Mouse (Mus musculus) MEL (cell line): ENCODE measurements around the gene Slc29a1. TPM values are rescaled to one million over a fixed set of nuclear protein-coding genes. Genes with fewer than 3 reads are reported as not detected.
A peak's percentile ranks its signal among the peaks of the same experiment; 100 is the strongest.

Experiments used
- DNase-seq: peaks from one replicate; pipeline ENCODE4 v3.0.0; 2011; ENCODE audit warnings: low read depth, low spot score
- H3K27ac ChIP-seq: 2 replicates; pipeline ENCODE4 v1.5.1; 2012; ENCODE audit warnings: low read depth, mild to moderate bottlenecking, control low read depth, low read length, moderate library complexity; ENCODE audit not compliant: control insufficient read depth
- H3K27me3 ChIP-seq, 2 experiments: fragments of 150-350 bp in 1 of 2; sonication (generic) in 1 of 2; 2 replicates each; pipeline ENCODE4 v1.6.1; 2012; ENCODE audit warnings: low read length in 2 of 2, mild to moderate bottlenecking in 2 of 2, improper control_type of control experiment in 1 of 2, moderate library complexity in 1 of 2; ENCODE audit not compliant: insufficient read depth in 2 of 2, control insufficient read depth in 1 of 2
- H3K36me3 ChIP-seq, 2 experiments: 2 replicates each; pipeline ENCODE4 v1.6.1; 2012 to 2014; ENCODE audit warnings: low read length in 2 of 2, improper control_type of control experiment in 1 of 2, inconsistent platforms in 1 of 2, mild to moderate bottlenecking in 1 of 2; ENCODE audit not compliant: insufficient read depth in 2 of 2, control insufficient read depth in 1 of 2
- H3K4me1 ChIP-seq, 2 experiments: fragments of 150-350 bp in 1 of 2; sonication (generic) in 1 of 2; 2 replicates each; pipeline ENCODE4 v1.6.1; 2012; ENCODE audit warnings: low read length in 2 of 2, improper control_type of control experiment in 1 of 2, mild to moderate bottlenecking in 1 of 2; ENCODE audit not compliant: insufficient read depth in 2 of 2, control insufficient read depth in 1 of 2
- H3K4me3 ChIP-seq, 2 experiments: fragments of 150-350 bp in 1 of 2; sonication (generic) in 1 of 2; 2 replicates each; pipeline ENCODE4 v1.5.1; 2012; ENCODE audit warnings: low read depth in 2 of 2, low read length in 2 of 2, mild to moderate bottlenecking in 2 of 2, moderate library complexity in 2 of 2, control low read depth in 1 of 2, improper control_type of control experiment in 1 of 2; ENCODE audit not compliant: control insufficient read depth in 1 of 2, insufficient read depth in 1 of 2
- H3K79me2 ChIP-seq: 2 replicates; pipeline ENCODE4 v1.6.1; 2012; ENCODE audit warnings: mild to moderate bottlenecking, low read length, moderate library complexity; ENCODE audit not compliant: control insufficient read depth, poor library complexity, insufficient read depth
- H3K9ac ChIP-seq: 2 replicates; pipeline ENCODE4 v1.6.1; 2012; ENCODE audit warnings: low read depth, mild to moderate bottlenecking, control low read depth, low read length, moderate library complexity; ENCODE audit not compliant: control insufficient read depth, poor library complexity, severe bottlenecking
- H3K9me3 ChIP-seq: fragments of 150-350 bp; sonication (generic); replicated peaks from 2 replicates; pipeline ENCODE4 v1.6.1; 2012; ENCODE audit warnings: mild to moderate bottlenecking, low read length, improper control_type of control experiment, moderate library complexity; ENCODE audit not compliant: insufficient read depth
- BHLHE40 ChIP-seq: IDR thresholded peaks from 2 replicates; pipeline ENCODE4 v1.6.1; 2012; ENCODE audit warnings: low read depth, mild to moderate bottlenecking, inconsistent platforms, low read length, improper control_type of control experiment, borderline replicate concordance
- CHD1 ChIP-seq: IDR thresholded peaks from 2 replicates; pipeline ENCODE4 v1.6.1; 2012; ENCODE audit warnings: low read depth, mild to moderate bottlenecking, inconsistent platforms, low read length, improper control_type of control experiment
- CHD2 ChIP-seq: IDR thresholded peaks from 2 replicates; pipeline ENCODE4 v1.6.1; 2011; ENCODE audit warnings: low read length, improper control_type of control experiment
- CTCF ChIP-seq, 3 experiments: IDR thresholded peaks in 2 of 3; conservative IDR thresholded peaks in 1 of 3; 2 replicates each; pipeline ENCODE4 v1.5.1; 2011 to 2012; ENCODE audit warnings: low read length in 3 of 3, low read depth in 2 of 3, mild to moderate bottlenecking in 2 of 3, improper control_type of control experiment in 1 of 3, inconsistent platforms in 1 of 3, mixed read lengths in 1 of 3, moderate library complexity in 1 of 3; ENCODE audit not compliant: control insufficient read depth in 1 of 3, insufficient read depth in 1 of 3, poor library complexity in 1 of 3, severe bottlenecking in 1 of 3
- E2F4 ChIP-seq: IDR thresholded peaks from 2 replicates; pipeline ENCODE4 v1.6.1; 2011; ENCODE audit warnings: low read depth, low read length, improper control_type of control experiment, borderline replicate concordance
- ELF1 ChIP-seq: IDR thresholded peaks from 2 replicates; pipeline ENCODE4 v1.6.1; 2014; ENCODE audit warnings: low read depth, mild to moderate bottlenecking, inconsistent platforms, low read length, improper control_type of control experiment, moderate library complexity
- EP300 ChIP-seq, 2 experiments: IDR thresholded peaks; 2 replicates each; pipeline ENCODE4 v1.6.1; 2011; ENCODE audit warnings: improper control_type of control experiment in 2 of 2, low read length in 2 of 2, low read depth in 1 of 2, mild to moderate bottlenecking in 1 of 2
- ETS1 ChIP-seq: IDR thresholded peaks from 2 replicates; pipeline ENCODE4 v1.6.1; 2012; ENCODE audit warnings: low read depth, mild to moderate bottlenecking, inconsistent platforms, low read length, improper control_type of control experiment, moderate library complexity
- GABPA ChIP-seq: IDR thresholded peaks from 2 replicates; pipeline ENCODE4 v1.6.1; 2012; ENCODE audit warnings: low read depth, mild to moderate bottlenecking, inconsistent platforms, low read length, improper control_type of control experiment, moderate library complexity
- GATA1 ChIP-seq: IDR thresholded peaks from 2 replicates; pipeline ENCODE4 v1.6.1; 2011; ENCODE audit warnings: low read depth, low read length, improper control_type of control experiment
- HCFC1 ChIP-seq: IDR thresholded peaks from 2 replicates; pipeline ENCODE4 v1.6.1; 2012; ENCODE audit warnings: low read depth, mild to moderate bottlenecking, inconsistent platforms, low read length, improper control_type of control experiment, moderate library complexity
- JUND ChIP-seq: IDR thresholded peaks from 2 replicates; pipeline ENCODE4 v1.6.1; 2011; ENCODE audit warnings: low read depth, mild to moderate bottlenecking, improper control_type of control experiment, low read length
- KAT2A ChIP-seq: conservative IDR thresholded peaks from 2 replicates; pipeline ENCODE4 v1.6.1; 2012; ENCODE audit warnings: low read depth, low read length, improper control_type of control experiment, inconsistent platforms
- MAFK ChIP-seq: IDR thresholded peaks from 2 replicates; pipeline ENCODE4 v1.6.1; 2011; ENCODE audit warnings: low read depth, mild to moderate bottlenecking, low read length, improper control_type of control experiment, borderline replicate concordance
- MAX ChIP-seq: IDR thresholded peaks from 2 replicates; pipeline ENCODE4 v1.6.1; 2011; ENCODE audit warnings: low read length, improper control_type of control experiment
- MEF2A ChIP-seq: IDR thresholded peaks from 2 replicates; pipeline ENCODE4 v1.6.1; 2014; ENCODE audit warnings: low read depth, mild to moderate bottlenecking, inconsistent platforms, low read length, improper control_type of control experiment; ENCODE audit not compliant: poor library complexity, insufficient replicate concordance, severe bottlenecking; ENCODE audit errors: extremely low read depth
- MXI1 ChIP-seq: IDR thresholded peaks from 2 replicates; pipeline ENCODE4 v1.6.1; 2011; ENCODE audit warnings: mild to moderate bottlenecking, low read depth, low read length, improper control_type of control experiment
- MYB ChIP-seq: IDR thresholded peaks from 2 replicates; pipeline ENCODE4 v1.6.1; 2011; ENCODE audit warnings: mild to moderate bottlenecking, low read depth, low read length, improper control_type of control experiment
- MYC ChIP-seq: IDR thresholded peaks from 2 replicates; pipeline ENCODE4 v1.6.1; 2011; ENCODE audit warnings: low read depth, mild to moderate bottlenecking, low read length, improper control_type of control experiment, moderate library complexity
- NELFE ChIP-seq: IDR thresholded peaks from 2 replicates; pipeline ENCODE4 v1.6.1; 2011; ENCODE audit warnings: low read depth, low read length, improper control_type of control experiment
- NRF1 ChIP-seq: IDR thresholded peaks from 2 replicates; pipeline ENCODE4 v1.6.1; 2014; ENCODE audit warnings: low read depth, mild to moderate bottlenecking, inconsistent platforms, low read length, improper control_type of control experiment, moderate library complexity; ENCODE audit not compliant: poor library complexity, insufficient read depth, severe bottlenecking
- POLR2A ChIP-seq, 2 experiments: IDR thresholded peaks; 2 replicates each; pipeline ENCODE4 v1.6.1; 2011 to 2012; ENCODE audit warnings: low read length in 2 of 2, mild to moderate bottlenecking in 2 of 2, control low read depth in 1 of 2, improper control_type of control experiment in 1 of 2, low read depth in 1 of 2, moderate library complexity in 1 of 2; ENCODE audit not compliant: control insufficient read depth in 1 of 2, insufficient read depth in 1 of 2, poor library complexity in 1 of 2
- POLR2AphosphoS5 ChIP-seq: IDR thresholded peaks from 2 replicates; pipeline ENCODE4 v1.6.1; 2012; ENCODE audit warnings: low read depth, borderline replicate concordance, mild to moderate bottlenecking, inconsistent platforms, low read length, moderate library complexity, mixed read lengths
- RAD21 ChIP-seq: IDR thresholded peaks from 2 replicates; pipeline ENCODE4 v1.6.1; 2011; ENCODE audit warnings: mild to moderate bottlenecking, low read depth, low read length, improper control_type of control experiment
- RCOR1 ChIP-seq: IDR thresholded peaks from 2 replicates; pipeline ENCODE4 v1.6.1; 2012; ENCODE audit warnings: low read depth, mild to moderate bottlenecking, inconsistent platforms, low read length, improper control_type of control experiment
- SIN3A ChIP-seq: IDR thresholded peaks from 2 replicates; pipeline ENCODE4 v1.6.1; 2012; ENCODE audit warnings: low read length, improper control_type of control experiment, inconsistent platforms
- SMC3 ChIP-seq: IDR thresholded peaks from 2 replicates; pipeline ENCODE4 v1.6.1; 2011; ENCODE audit warnings: low read depth, low read length, improper control_type of control experiment
- TAL1 ChIP-seq: IDR thresholded peaks from 2 replicates; pipeline ENCODE4 v1.6.1; 2012; ENCODE audit warnings: mild to moderate bottlenecking, inconsistent platforms, low read length, moderate library complexity, mixed read lengths
- TBP ChIP-seq: IDR thresholded peaks from 2 replicates; pipeline ENCODE4 v1.8.0; 2011; ENCODE audit warnings: low read depth, low read length, improper control_type of control experiment
- USF1 ChIP-seq: IDR thresholded peaks from 2 replicates; pipeline ENCODE4 v1.6.1; 2014; ENCODE audit warnings: low read depth, mild to moderate bottlenecking, inconsistent platforms, low read length, improper control_type of control experiment, moderate library complexity
- USF2 ChIP-seq, 2 experiments: IDR thresholded peaks; 2 replicates each; pipeline ENCODE4 v1.6.1; 2011 to 2012; ENCODE audit warnings: improper control_type of control experiment in 2 of 2, low read length in 2 of 2, borderline replicate concordance in 1 of 2, inconsistent platforms in 1 of 2, low read depth in 1 of 2, mild to moderate bottlenecking in 1 of 2; ENCODE audit not compliant: insufficient read depth in 1 of 2
- ZC3H11A ChIP-seq: IDR thresholded peaks from 2 replicates; pipeline ENCODE4 v1.6.1; 2012; ENCODE audit warnings: low read depth, mild to moderate bottlenecking, inconsistent platforms, low read length, improper control_type of control experiment
- ZKSCAN1 ChIP-seq: IDR thresholded peaks from 2 replicates; pipeline ENCODE4 v1.6.1; 2012; ENCODE audit warnings: low read depth, mild to moderate bottlenecking, inconsistent platforms, low read length, improper control_type of control experiment, moderate library complexity
- ZMIZ1 ChIP-seq: IDR thresholded peaks from 2 replicates; pipeline ENCODE4 v1.6.1; 2012; ENCODE audit warnings: low read depth, mild to moderate bottlenecking, inconsistent platforms, low read length, improper control_type of control experiment, moderate library complexity
- ZNF384 ChIP-seq: IDR thresholded peaks from 2 replicates; pipeline ENCODE4 v1.6.1; 2012; ENCODE audit warnings: low read depth, mild to moderate bottlenecking, inconsistent platforms, low read length, improper control_type of control experiment
- polyA plus RNA-seq, 2 experiments: library from polyadenylated mRNA; stranded (reverse) in 1 of 2; unstranded in 1 of 2; fragments of >175 nt in 1 of 2; fragments of >200 nt in 1 of 2; gene quantifications; 2 replicates each; pipeline versions ENCODE4 v1.2.1 to v1.2.4; 2012; ENCODE audit warnings: low replicate concordance in 2 of 2, low read depth in 1 of 2; ENCODE audit not compliant: insufficient read length in 2 of 2, insufficient read depth in 1 of 2, missing spikeins in 1 of 2
- total RNA-seq: library from RNA; depleted of rRNA; stranded (reverse); fragments of 300-350 nt; gene quantifications from 2 replicates; pipeline ENCODE4 v1.2.3, GENCODE M21; 2012

Slc29a1 gene
- total and polyA plus RNA-seq, 3 experiments: 238 to 341 TPM; not detected in 1

DNA sequence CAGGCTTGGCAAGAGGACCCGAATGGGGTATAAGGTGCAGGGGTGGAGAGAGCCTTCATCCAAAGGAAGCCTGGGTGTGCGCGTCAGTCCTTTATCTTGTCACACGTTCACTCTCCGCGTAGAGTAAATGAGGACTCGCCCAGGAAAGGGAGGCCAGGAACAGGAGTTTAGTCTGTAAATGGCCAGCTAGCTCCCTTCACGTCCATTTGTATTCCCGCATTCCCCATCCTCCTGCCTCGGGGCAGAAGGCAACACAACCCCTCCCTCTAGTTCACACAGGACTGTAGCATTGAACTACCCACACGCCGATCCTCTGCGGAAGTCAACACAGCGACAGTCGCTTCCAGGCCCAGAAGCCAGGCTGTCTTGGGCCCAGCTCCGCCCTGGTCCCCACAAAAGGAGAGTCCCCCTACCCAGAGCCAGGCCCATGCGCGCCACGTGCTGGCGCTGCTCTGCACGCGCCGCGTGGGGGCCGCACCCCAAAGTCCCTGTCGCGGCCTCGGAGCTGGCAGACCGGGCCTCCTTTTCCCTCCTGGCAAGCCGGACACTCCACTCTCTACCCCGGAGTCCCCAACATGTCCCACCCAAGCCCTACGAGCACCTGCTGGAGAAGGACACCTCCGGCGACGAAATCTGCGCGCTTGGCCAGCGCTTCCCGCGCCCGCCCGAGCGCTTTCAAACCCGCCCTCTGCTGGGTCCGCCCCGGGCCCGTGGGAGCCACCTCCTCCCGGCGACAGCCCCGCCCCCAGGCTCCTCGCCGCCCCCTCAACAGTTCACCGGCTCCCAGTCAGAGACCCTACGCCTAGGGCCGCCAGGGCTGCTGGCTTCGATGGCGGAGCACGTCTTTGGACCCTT lies 4.3 kb downstream of the Slc29a1 start:
- peak overlapping the region; percentile 60 to 80 for H3K4me3 ChIP-seq
- no peaks in the 10 kb centered on the region for H3K9me3 ChIP-seq
- H3K27ac ChIP-seq: peak overlapping the region; percentile 64
- H3K4me1 ChIP-seq: peaks cover 26 to 45% of the 10 kb centered on the region in 2 experiments
- DNase-seq: peak; percentile 87
- H3K9ac ChIP-seq: peak overlapping the region; percentile 80
- peaks cover 2 to 37% of the 10 kb centered on the region in 2 experiments; a peak in 3 of 4 replicates for H3K36me3 ChIP-seq
- peaks cover 41% of the 10 kb centered on the region for H3K79me2 ChIP-seq
- no peaks in the 10 kb centered on the region for H3K27me3 ChIP-seq
- TF ChIP-seq POLR2AphosphoS5: no peak; the same call in 1 of the 2 replicates
- no peak for TF ChIP-seq MEF2A
- no peak for TF ChIP-seq KAT2A
- TF ChIP-seq EP300 (IDR thresholded peaks at IDR 0.05; ENCODE audit: low read depth in 1 of 2, low read length in 2 of 2): no peak
- TF ChIP-seq MXI1: peak; percentile 93
- no peak for TF ChIP-seq ELF1
- TF ChIP-seq MYC: peak; percentile 88
- TF ChIP-seq RAD21: no peak
- no peak for TF ChIP-seq CHD1
- peak; percentile 20; the same call in 1 of the 2 replicates for TF ChIP-seq ETS1
- TF ChIP-seq CTCF (IDR thresholded peaks at IDR 0.05 in 2 of 3, conservative IDR thresholded peaks at IDR 0.05 in 1 of 3; ENCODE audit: control insufficient read depth in 1 of 3, insufficient read depth in 1 of 3, low read depth in 2 of 3, low read length in 3 of 3, poor library complexity in 1 of 3, severe bottlenecking in 1 of 3): no peak
- no peak for TF ChIP-seq JUND
- peak; percentile 47 for TF ChIP-seq TBP
- no peak for TF ChIP-seq RCOR1
- no peak for TF ChIP-seq USF2 (IDR thresholded peaks at IDR 0.05; ENCODE audit: borderline replicate concordance in 1 of 2, insufficient read depth in 1 of 2, low read depth in 1 of 2, low read length in 2 of 2)
- no peak for TF ChIP-seq ZNF384
- TF ChIP-seq POLR2A (IDR thresholded peaks at IDR 0.05; ENCODE audit: control insufficient read depth in 1 of 2, insufficient read depth in 1 of 2, low read depth in 1 of 2, low read length in 2 of 2, poor library complexity in 1 of 2): peak; percentile 60 to 88; a peak in 3 of 4 replicates
- no peak for TF ChIP-seq BHLHE40
- no peak for TF ChIP-seq GABPA
- peak; percentile 59; the same call in 1 of the 2 replicates for TF ChIP-seq ZMIZ1
- peak; percentile 29; the same call in 1 of the 2 replicates for TF ChIP-seq HCFC1
- peak; percentile 20; the same call in 1 of the 2 replicates for TF ChIP-seq SIN3A
- no peak for TF ChIP-seq MYB
- peak; percentile 46; the same call in 1 of the 2 replicates for TF ChIP-seq GATA1
- TF ChIP-seq TAL1: no peak
- TF ChIP-seq USF1: 0 out of 2 replicates have a peak, but pooled peaks have one; percentile 0
- TF ChIP-seq NELFE: peak; percentile 71
- TF ChIP-seq ZC3H11A: no peak
- TF ChIP-seq MAFK: no peak
- no peak for TF ChIP-seq SMC3
- TF ChIP-seq MAX: peak; percentile 86
- no peak for TF ChIP-seq CHD2
- TF ChIP-seq E2F4: peak; percentile 15; the same call in 1 of the 2 replicates
- no peak for TF ChIP-seq ZKSCAN1
- no peak for TF ChIP-seq NRF1
